Mouse (Mus musculus) midbrain, embryonic 12.5 days (tissue): ENCODE measurements around the gene Slc23a4. TPM values are rescaled to one million over a fixed set of nuclear protein-coding genes. Genes with fewer than 3 reads are reported as not detected.
A peak's percentile ranks its signal among the peaks of the same experiment; 100 is the strongest.

Experiments used
- ATAC-seq: fragments of 200-750 bp; cut with Nextera tagmentation; 2 replicates; pipeline ENCODE4 v1.8.0; 2017; ENCODE audit warnings: low read depth, moderate TSS enrichment, moderate library complexity; ENCODE audit not compliant: low FRiP score
- H3K27ac ChIP-seq: fragments of 300-500 bp; sonication (generic); replicated peaks from 2 replicates; pipeline ENCODE4 v1.5.1; 2016; ENCODE audit warnings: mild to moderate bottlenecking
- H3K27me3 ChIP-seq: fragments of 300-500 bp; sonication (generic); 2 replicates; pipeline ENCODE4 v1.6.1; 2016; ENCODE audit warnings: mild to moderate bottlenecking
- H3K36me3 ChIP-seq: fragments of 300-500 bp; sonication (generic); 2 replicates; pipeline ENCODE4 v1.6.1; 2016
- H3K4me1 ChIP-seq: fragments of 300-500 bp; sonication (generic); 2 replicates; pipeline ENCODE4 v1.6.1; 2016
- H3K4me2 ChIP-seq: fragments of 300-500 bp; sonication (generic); replicated peaks from 2 replicates; pipeline ENCODE4 v1.6.1; 2016; ENCODE audit warnings: mild to moderate bottlenecking, moderate library complexity
- H3K4me3 ChIP-seq: fragments of 300-500 bp; sonication (generic); 2 replicates; pipeline ENCODE4 v1.5.1; 2016; ENCODE audit warnings: mild to moderate bottlenecking
- H3K9ac ChIP-seq: fragments of 300-500 bp; sonication (generic); replicated peaks from 2 replicates; pipeline ENCODE4 v1.6.1; 2016; ENCODE audit warnings: mild to moderate bottlenecking, moderate library complexity
- H3K9me3 ChIP-seq: fragments of 300-500 bp; sonication (generic); 2 replicates; pipeline ENCODE4 v1.6.1; 2016; ENCODE audit warnings: mild to moderate bottlenecking
- WGBS: fragments of 180-500 bp; shearing (Covaris S2); methylation state at CpG from one replicate; pipeline ENCODE4 v1.1.7; 2016; 5-methylcytosine and 5-hydroxymethylcytosine counted together
- polyA plus RNA-seq: library from polyadenylated mRNA; unstranded; fragments of >200 nt; fragmentation: Nextera tagmentation; extraction: Ambion mirVana; gene quantifications from 2 replicates; pipeline ENCODE4 v1.2.1, GENCODE M21; 2016

Slc23a4 gene
- 0.29 and 0.59 TPM in 2 replicates for polyA plus RNA-seq

DNA sequence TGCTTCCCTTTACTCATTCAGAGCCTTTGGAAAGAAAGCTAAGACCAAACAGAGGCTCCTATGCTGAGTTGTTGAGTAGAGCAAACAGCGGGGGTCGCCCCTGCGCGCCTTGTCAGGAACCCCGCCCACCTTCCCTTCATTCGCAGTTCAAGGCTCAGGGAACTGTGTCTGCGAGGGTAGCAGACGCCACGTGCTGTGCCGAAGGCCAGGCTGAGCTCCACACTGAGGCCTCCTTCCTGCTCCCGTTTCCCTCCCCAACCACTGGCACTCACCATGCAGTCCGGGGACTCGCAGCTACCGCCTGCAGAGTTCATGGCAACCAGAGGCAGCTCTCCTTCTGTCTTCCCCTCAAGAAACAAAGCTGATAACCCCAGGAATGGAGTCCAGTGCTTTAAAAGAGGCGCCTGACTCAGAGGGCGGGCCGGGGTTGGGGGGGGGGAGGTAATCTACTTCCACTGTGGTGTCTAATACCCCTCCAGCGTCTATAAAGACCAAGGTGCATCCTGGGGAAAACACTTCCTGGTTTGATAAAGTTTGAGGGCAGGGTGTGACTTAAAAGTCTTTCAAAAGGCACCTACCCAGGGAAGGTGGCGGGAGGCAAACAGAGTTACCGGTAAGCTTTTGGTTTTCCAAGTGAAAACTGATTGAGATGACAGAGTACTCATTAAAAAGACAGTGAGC is at the start of gene Slc23a4:
Gene Slc23a4 (minus strand): TSS at position 324 of the 681 bp plus-strand sequence.
- Histone ChIP-seq H3K27me3 (no peaks in the 10 kb centered on the region; the same call in none of the 2 replicates), H3K4me1 (peaks cover 15% of the 10 kb centered on the region), H3K9me3 (no peaks in the 10 kb centered on the region), H3K9ac (0 out of 2 replicates have a peak within 1 kb of the TSS, but pooled peaks have one; percentile 17), H3K27ac (no peak within 1 kb of the TSS), H3K4me3 (no peak within 1 kb of the TSS), H3K36me3 (no peaks in the 10 kb centered on the region), H3K4me2 (peak within 1 kb of the TSS; percentile 36)
- 9% methylated on average over 20 of the region's 20 CpGs for WGBS
- ATAC-seq: peak; percentile 38; the same call in 1 of the 2 replicates

DNA sequence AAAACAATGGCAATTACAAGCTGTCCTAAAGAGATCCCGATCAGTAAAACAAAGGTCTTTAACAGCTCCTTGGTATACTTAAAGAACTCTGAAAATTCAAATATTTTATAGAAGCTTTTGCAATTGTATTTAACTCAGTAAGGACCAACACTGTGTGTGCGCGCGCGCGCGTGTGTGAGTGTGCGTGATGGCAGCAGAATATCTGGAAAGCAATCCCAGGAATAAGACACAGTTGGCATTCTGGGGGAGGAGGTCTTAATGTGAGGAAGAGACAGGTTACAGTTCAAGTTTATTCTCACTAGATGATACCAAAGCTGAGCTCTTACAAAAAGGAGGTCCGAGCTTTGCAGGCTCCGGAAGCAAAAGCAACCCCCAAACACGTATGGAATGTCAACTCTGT is 45.1 kb upstream of the Slc23a4 start:
- Histone ChIP-seq H3K4me2 (no peak overlapping the region), H3K4me1 (no peaks in the 10 kb centered on the region), H3K4me3 (no peak overlapping the region), H3K9ac (no peak overlapping the region), H3K27me3 (no peaks in the 10 kb centered on the region), H3K9me3 (no peaks in the 10 kb centered on the region), H3K27ac (no peak overlapping the region), H3K36me3 (peaks cover 7% of the 10 kb centered on the region; the same call in 1 of the 2 replicates)
- ATAC-seq: no peak
- WGBS: 94% methylated on average over 11 of the region's 11 CpGs

DNA sequence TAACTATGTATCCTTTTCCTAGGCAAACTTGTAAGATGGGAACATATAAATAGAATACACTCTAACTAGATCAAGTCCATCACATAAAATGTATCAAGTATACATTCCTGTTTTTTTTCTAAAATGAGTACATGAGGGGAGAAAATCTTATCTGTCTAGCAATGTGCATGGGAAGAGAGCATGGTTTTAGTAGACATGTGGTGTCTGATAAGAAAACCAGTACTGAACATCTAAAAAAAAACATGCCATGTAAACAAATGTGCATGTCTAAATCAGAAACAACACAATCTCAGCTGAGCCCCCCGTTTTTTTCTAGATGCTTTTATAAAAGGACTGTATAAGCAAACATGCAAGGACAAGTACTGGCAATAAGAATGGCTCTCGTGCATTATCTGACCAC is 44.5 kb upstream of the Slc23a4 start:
- no peak overlapping the region for H3K27ac ChIP-seq
- no peaks in the 10 kb centered on the region for H3K9me3 ChIP-seq
- H3K4me1 ChIP-seq: no peaks in the 10 kb centered on the region
- ATAC-seq: no peak
- no peaks in the 10 kb centered on the region for H3K27me3 ChIP-seq
- no peak overlapping the region for H3K9ac ChIP-seq
- no peak overlapping the region for H3K4me2 ChIP-seq
- WGBS: 86% methylated on average over 2 of the region's 2 CpGs
- H3K36me3 ChIP-seq: peaks cover 7% of the 10 kb centered on the region; the same call in 1 of the 2 replicates
- H3K4me3 ChIP-seq: no peak overlapping the region

DNA sequence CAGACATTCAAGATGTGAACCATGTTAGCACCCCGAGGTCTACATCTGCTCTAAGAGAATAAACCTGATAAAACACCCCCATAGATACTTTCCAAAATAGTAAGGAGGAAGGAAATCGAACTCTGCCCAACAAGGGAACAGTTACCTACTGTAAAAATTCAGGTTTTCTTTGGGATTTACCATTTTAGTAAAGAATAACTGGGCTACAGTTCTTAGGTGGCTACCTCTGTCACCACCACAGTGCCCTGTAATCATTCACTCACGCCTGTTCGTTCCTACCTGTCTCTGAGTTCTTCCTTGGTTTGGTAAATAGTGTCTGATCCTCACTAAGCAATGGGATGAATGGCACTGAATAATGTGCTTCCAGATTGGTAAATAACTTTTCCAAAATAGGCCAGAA is 42.6 kb upstream of the Slc23a4 start:
- Histone ChIP-seq H3K4me2 (no peak overlapping the region), H3K36me3 (no peaks in the 10 kb centered on the region), H3K9ac (no peak overlapping the region), H3K4me1 (peaks cover 2% of the 10 kb centered on the region; the same call in 1 of the 2 replicates), H3K27me3 (no peaks in the 10 kb centered on the region), H3K27ac (no peak overlapping the region), H3K9me3 (no peaks in the 10 kb centered on the region), H3K4me3 (no peak overlapping the region)
- 97% methylated on average over 4 of the region's 4 CpGs for WGBS
- no peak for ATAC-seq

DNA sequence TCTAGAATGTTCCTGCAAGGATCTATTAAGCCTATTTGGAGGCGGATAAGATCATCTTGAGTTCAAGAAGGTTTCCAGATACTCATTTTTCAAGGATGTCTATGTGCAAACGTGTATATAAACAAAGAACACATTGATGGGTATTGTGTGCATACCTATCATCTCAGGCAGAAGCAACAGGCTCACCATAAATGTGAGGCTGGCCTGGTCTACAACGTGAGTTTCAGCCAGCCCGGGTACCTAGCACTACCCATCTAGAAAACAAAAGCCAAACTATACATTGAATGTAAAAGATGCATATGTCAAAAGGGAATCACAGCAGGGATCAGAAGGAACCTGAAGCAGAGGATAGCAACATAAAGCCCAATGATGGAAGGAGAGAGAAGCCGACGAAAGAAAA is 42.0 kb upstream of the Slc23a4 start:
- Histone ChIP-seq H3K9ac (no peak overlapping the region), H3K4me3 (no peak overlapping the region), H3K4me1 (peaks cover 3% of the 10 kb centered on the region; the same call in 1 of the 2 replicates), H3K27ac (no peak overlapping the region), H3K9me3 (no peaks in the 10 kb centered on the region), H3K27me3 (no peaks in the 10 kb centered on the region), H3K4me2 (no peak overlapping the region), H3K36me3 (no peaks in the 10 kb centered on the region)
- no peak for ATAC-seq
- 90% methylated on average over 6 of the region's 6 CpGs for WGBS

DNA sequence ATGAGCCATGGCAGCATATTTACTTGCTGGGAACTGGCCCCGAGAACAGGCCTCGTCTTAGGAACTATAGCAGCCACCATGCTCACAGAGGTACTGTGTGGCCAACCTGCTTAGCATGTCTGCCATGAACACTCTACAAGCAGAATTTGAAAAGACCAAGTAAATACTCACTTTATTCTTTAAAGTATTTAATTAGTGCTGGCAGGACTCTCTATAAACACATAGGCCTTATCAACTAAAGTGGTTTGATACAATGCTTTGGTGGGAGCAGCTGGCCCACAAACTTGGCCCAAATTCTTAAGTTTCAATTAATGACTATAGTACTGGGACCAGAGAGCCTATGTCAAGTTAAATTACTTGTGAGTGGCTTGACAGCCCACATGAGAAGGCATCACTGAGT is 39.8 kb upstream of the Slc23a4 start:
- no peaks in the 10 kb centered on the region for H3K27me3 ChIP-seq
- no peak overlapping the region for H3K27ac ChIP-seq
- no peak overlapping the region for H3K9ac ChIP-seq
- no peak overlapping the region for H3K4me3 ChIP-seq
- WGBS: 92% methylated on average over 2 of the region's 2 CpGs
- no peaks in the 10 kb centered on the region for H3K9me3 ChIP-seq
- peaks cover 4% of the 10 kb centered on the region; the same call in 1 of the 2 replicates for H3K4me1 ChIP-seq
- H3K36me3 ChIP-seq: no peaks in the 10 kb centered on the region
- H3K4me2 ChIP-seq: no peak overlapping the region
- ATAC-seq: no peak

DNA sequence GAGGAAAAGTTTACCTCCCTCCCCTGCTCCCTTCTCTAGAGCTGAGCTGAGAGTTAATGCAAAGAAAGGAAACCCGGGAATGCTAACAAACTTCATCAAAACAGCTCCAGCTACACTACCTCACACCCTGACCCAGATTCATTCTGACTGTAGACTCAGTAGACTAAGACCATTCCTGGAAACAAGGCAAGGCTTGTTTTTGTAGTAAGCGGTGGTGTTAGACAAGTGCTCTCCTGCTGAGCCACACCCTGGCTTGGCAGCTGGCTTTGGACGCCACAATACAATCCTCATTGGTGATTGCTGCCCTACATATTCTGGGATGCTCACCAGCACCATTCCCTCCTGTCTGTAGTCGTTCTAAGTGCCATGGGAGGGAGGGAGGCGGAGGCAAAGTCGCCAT is 39.1 kb upstream of the Slc23a4 start:
- Histone ChIP-seq H3K4me3 (no peak overlapping the region), H3K9ac (no peak overlapping the region), H3K36me3 (no peaks in the 10 kb centered on the region), H3K27me3 (no peaks in the 10 kb centered on the region), H3K9me3 (no peaks in the 10 kb centered on the region), H3K4me2 (no peak overlapping the region), H3K27ac (no peak overlapping the region), H3K4me1 (peaks cover 4% of the 10 kb centered on the region; the same call in 1 of the 2 replicates)
- WGBS: 69% methylated on average over 6 of the region's 6 CpGs
- no peak for ATAC-seq

DNA sequence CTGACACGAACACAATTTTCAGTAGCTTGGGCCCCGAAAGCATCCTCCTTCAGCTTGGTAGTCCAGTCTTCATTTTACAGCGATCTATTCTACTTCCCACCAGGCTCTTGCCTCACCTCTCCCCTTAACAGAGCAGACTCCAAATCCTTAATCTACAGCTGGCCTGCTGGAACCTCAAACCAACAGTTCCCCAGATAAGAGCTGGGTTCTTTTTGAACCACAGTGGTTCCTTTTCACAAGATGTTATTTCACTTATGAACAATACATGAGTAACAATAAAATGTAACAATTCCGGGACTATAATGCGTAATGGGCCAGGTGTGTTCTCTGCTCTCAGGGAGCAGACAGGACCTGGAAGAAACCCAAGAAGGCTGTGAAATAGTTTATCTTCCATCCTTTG is 28.4 kb upstream of the Slc23a4 start:
- no peaks in the 10 kb centered on the region for H3K9me3 ChIP-seq
- H3K27ac ChIP-seq: no peak overlapping the region
- no peaks in the 10 kb centered on the region for H3K27me3 ChIP-seq
- no peak overlapping the region for H3K4me2 ChIP-seq
- H3K4me3 ChIP-seq: no peak overlapping the region
- no peak overlapping the region for H3K9ac ChIP-seq
- 93% methylated on average over 5 of the region's 5 CpGs for WGBS
- peaks cover 3% of the 10 kb centered on the region; the same call in 1 of the 2 replicates for H3K36me3 ChIP-seq
- no peaks in the 10 kb centered on the region for H3K4me1 ChIP-seq
- no peak for ATAC-seq

DNA sequence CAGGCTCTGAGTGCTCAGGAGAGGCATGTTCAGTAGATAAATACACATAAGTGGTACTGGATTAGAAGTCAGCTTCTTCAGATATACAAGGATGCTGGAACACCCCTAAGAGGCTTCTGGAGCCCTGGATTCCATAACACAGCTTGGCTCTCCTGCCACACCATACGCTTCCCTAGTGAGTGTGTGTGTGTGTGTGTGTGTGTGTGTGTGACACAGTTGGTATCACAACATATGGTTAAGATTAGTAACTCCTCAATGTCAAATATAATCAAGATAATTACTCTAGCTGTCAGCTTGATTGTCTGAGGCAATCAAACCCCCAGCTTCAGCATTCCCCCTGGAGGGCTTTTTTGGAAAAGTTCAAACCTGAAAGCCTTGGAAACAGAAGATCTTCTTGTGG is 23.7 kb upstream of the Slc23a4 start:
- no peak overlapping the region for H3K4me3 ChIP-seq
- no peaks in the 10 kb centered on the region for H3K27me3 ChIP-seq
- WGBS: 94% methylated on average over 1 of the region's 1 CpGs
- ATAC-seq: no peak
- no peak overlapping the region for H3K4me2 ChIP-seq
- H3K4me1 ChIP-seq: no peaks in the 10 kb centered on the region
- H3K27ac ChIP-seq: no peak overlapping the region
- H3K9ac ChIP-seq: no peak overlapping the region
- H3K36me3 ChIP-seq: no peaks in the 10 kb centered on the region
- no peaks in the 10 kb centered on the region for H3K9me3 ChIP-seq

DNA sequence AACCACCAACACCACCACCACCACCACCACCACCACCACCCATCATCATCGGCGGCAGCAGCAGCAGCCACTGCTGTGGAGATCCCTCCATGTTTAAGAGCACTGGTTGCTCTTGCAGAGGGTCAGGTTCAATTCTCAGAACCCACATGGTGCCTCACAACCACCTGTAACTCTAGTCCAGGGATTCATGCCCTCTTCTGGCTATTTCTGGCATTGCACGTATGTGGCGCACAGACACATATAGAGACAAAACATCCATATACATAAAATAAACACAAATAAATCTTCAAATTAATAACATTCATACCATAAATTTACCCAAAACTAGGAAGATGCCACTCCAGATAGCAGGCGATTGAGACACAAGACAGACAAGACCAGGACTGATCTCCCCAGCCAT is 22.5 kb upstream of the Slc23a4 start:
- no peak overlapping the region for H3K4me2 ChIP-seq
- no peak overlapping the region for H3K9ac ChIP-seq
- H3K4me3 ChIP-seq: no peak overlapping the region
- H3K27ac ChIP-seq: no peak overlapping the region
- WGBS: 97% methylated on average over 5 of the region's 5 CpGs
- H3K4me1 ChIP-seq: no peaks in the 10 kb centered on the region
- H3K27me3 ChIP-seq: no peaks in the 10 kb centered on the region
- H3K9me3 ChIP-seq: no peaks in the 10 kb centered on the region
- H3K36me3 ChIP-seq: no peaks in the 10 kb centered on the region
- ATAC-seq: no peak

DNA sequence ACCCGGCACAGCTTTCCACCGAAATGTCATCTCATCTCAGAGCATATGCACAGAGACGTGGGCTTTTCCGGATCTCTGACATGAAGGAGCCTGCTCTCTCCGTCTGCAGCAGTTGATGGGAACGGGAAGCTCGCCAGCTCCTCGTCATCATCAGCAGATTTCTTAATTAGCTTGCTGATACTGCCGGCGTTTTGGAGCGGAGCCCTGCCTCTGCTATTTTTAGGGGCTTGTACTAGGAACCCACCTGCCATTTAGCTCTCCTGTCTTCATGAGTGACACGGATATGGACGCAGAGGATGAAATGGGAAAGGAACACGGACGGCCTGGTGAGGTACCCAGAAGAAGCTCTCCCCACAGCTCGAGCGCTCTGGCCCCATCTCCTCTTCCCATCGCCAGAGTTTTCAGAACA is 14.1 kb upstream of the Slc23a4 start:
- ATAC-seq: no peak
- 93% methylated on average over 18 of the region's 18 CpGs for WGBS
- Histone ChIP-seq H3K27ac (no peak overlapping the region), H3K9ac (no peak overlapping the region), H3K4me1 (no peaks in the 10 kb centered on the region), H3K9me3 (no peaks in the 10 kb centered on the region), H3K27me3 (no peaks in the 10 kb centered on the region), H3K4me3 (no peak overlapping the region), H3K36me3 (no peaks in the 10 kb centered on the region), H3K4me2 (no peak overlapping the region)

DNA sequence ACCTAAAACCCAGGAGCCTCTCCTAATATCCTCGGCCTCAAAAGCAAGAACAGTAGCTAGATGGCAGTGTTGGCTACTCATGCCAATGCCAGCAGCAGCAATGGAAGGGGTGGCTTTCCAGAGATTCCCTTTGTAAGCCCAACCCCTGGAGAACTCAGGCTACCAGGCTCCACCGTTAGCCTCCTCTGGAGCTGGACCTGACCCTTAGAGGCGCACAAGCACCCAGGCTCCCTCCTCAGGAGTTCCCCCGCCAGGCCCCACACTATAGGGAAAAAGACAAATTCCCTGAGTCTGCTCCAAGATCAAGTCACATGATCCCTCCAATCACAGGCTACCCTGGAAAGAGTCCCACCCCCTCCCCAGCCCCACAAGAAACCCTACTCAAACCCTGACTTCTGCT is 10.9 kb upstream of the Slc23a4 start:
- 0 out of 2 replicates have a peak, but pooled peaks have one; percentile 27 for ATAC-seq
- H3K4me3 ChIP-seq: no peak overlapping the region
- WGBS: 12% methylated on average over 4 of the region's 4 CpGs
- peak overlapping the region; percentile 9; the same call in 1 of the 2 replicates for H3K4me2 ChIP-seq
- no peak overlapping the region for H3K27ac ChIP-seq
- H3K4me1 ChIP-seq: peaks cover 6% of the 10 kb centered on the region; the same call in 1 of the 2 replicates
- no peak overlapping the region for H3K9ac ChIP-seq
- no peaks in the 10 kb centered on the region for H3K9me3 ChIP-seq
- H3K27me3 ChIP-seq: no peaks in the 10 kb centered on the region
- H3K36me3 ChIP-seq: no peaks in the 10 kb centered on the region
